Mouse (Mus musculus) heart, adult 2 months (tissue): ENCODE measurements around the gene Lmbrd1.

Source experiments
- CTCF ChIP-seq: fragments of 200-600 bp; IDR thresholded peaks from 2 replicates; pipeline ENCODE4 v1.8.1; 2022; ENCODE audit warnings: antibody characterized with exemption, mild to moderate bottlenecking, moderate library complexity
- POLR2A ChIP-seq: fragments of 200-500 bp; IDR thresholded peaks from 2 replicates; pipeline ENCODE4 v1.6.1; 2011; ENCODE audit warnings: mild to moderate bottlenecking, low read depth, low read length, control low read depth; ENCODE audit not compliant: insufficient read depth

DNA sequence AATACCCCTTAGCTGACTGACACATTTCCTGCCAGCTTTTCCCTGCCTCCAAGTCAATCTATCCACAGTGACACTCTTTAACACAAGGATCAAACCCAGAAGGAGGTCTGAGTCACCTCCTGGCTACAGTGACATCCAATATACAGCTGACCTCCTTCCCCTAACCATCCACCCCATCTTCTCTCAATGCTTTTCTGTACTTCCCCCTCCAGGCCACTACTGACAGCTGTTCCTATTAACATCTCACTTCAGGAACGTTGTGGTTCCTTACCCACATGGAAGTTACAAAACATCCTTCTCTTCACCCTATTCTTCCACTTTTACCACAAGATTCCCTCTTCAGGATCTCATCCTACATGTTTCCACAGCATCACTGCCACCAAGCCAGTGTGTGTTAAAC is 18.5 kb upstream of the Lmbrd1 start:
- TF ChIP-seq CTCF: no peak
- TF ChIP-seq POLR2A: no peak
